Mouse (Mus musculus) 3134 (cell line): Measurements from ENCODE around the gene Plxna2.

Source experiments
- DNase-seq: peaks from one replicate; pipeline ENCODE4 v3.0.0-alpha.2; 2011; ENCODE audit warnings: low spot score; ENCODE audit not compliant: insufficient read length; ENCODE audit errors: extremely low read depth

Gene Plxna2

GRCm38 (mm10) chr1:194808261-194808660 is 190.2 kb downstream of the Plxna2 start:
- no peak for DNase-seq

- DNase-seq, result no peak
Observed at GRCm38 (mm10) chr1:194808681-194809080, 190.7 kb downstream of the Plxna2 start.

GRCm38 (mm10) chr1:194809600-194809999 is 191.6 kb downstream of the Plxna2 start:
- DNase-seq, result no peak

GRCm38 (mm10) chr1:194814187-194814586 is 196.2 kb downstream of the Plxna2 start:
- no peak for DNase-seq

- DNase-seq, result no peak
Observed at GRCm38 (mm10) chr1:194815547-194815946, 197.5 kb downstream of the Plxna2 start.

GRCm38 (mm10) chr1:194816913-194817312 is 198.9 kb downstream of the Plxna2 start:
- DNase-seq, result peak; percentile 19

GRCm38 (mm10) chr1:194820953-194821352 is 202.9 kb downstream of the Plxna2 start:
- no peak for DNase-seq

GRCm38 (mm10) chr1:194821721-194822120 is 203.7 kb downstream of the Plxna2 start:
- no peak for DNase-seq

- DNase-seq, result no peak
Observed at GRCm38 (mm10) chr1:194828316-194828715, 210.3 kb downstream of the Plxna2 start.

- no peak for DNase-seq
Observed at GRCm38 (mm10) chr1:194835238-194835637, 217.2 kb downstream of the Plxna2 start.

- DNase-seq, result no peak
Observed at GRCm38 (mm10) chr1:194836182-194836581, 218.2 kb downstream of the Plxna2 start.

GRCm38 (mm10) chr1:194836671-194837070 is 218.7 kb downstream of the Plxna2 start:
- DNase-seq, result no peak

- peak; percentile 16 for DNase-seq
Observed at GRCm38 (mm10) chr1:194839230-194839910, 221.4 kb downstream of the Plxna2 start.

GRCm38 (mm10) chr1:194843020-194843419 is 225.0 kb downstream of the Plxna2 start:
- DNase-seq, result no peak

- DNase-seq, result no peak
Observed at GRCm38 (mm10) chr1:194847014-194847413, 229.0 kb downstream of the Plxna2 start.

GRCm38 (mm10) chr1:194851242-194852064 is 233.4 kb downstream of the Plxna2 start:
- DNase-seq, result no peak

- no peak for DNase-seq
Observed at GRCm38 (mm10) chr1:194852065-194852358, 234.0 kb downstream of the Plxna2 start.
